Mouse (Mus musculus) erythroblast, embryonic 14.5 days (primary cell): ENCODE results near the gene Fam227a. TPM values are rescaled to one million over a fixed set of nuclear protein-coding genes. Genes with fewer than 3 reads are reported as not detected.
A peak's percentile ranks its signal among the peaks of the same experiment; 100 is the strongest.

Source experiments
- H3K27me3 ChIP-seq: 2 replicates; pipeline ENCODE4 v1.6.1; 2012; ENCODE audit warnings: inconsistent platforms; ENCODE audit not compliant: control insufficient read depth
- H3K36me3 ChIP-seq: 2 replicates; pipeline ENCODE4 v1.6.1; 2012; ENCODE audit warnings: mild to moderate bottlenecking, inconsistent platforms; ENCODE audit not compliant: control insufficient read depth
- H3K4me1 ChIP-seq: 2 replicates; pipeline ENCODE4 v1.6.1; 2012; ENCODE audit warnings: inconsistent platforms; ENCODE audit not compliant: control insufficient read depth
- H3K4me3 ChIP-seq: replicated peaks from 2 replicates; pipeline ENCODE3; 2012; ENCODE audit warnings: moderate library complexity, mild to moderate bottlenecking, inconsistent platforms
- H3K9me3 ChIP-seq: 2 replicates; pipeline ENCODE4 v1.6.1; 2012; ENCODE audit warnings: low read length, inconsistent platforms, mixed read lengths; ENCODE audit not compliant: control insufficient read depth
- GATA1 ChIP-seq: IDR thresholded peaks from 2 replicates; pipeline ENCODE4 v1.6.1; 2012; ENCODE audit warnings: low read length, inconsistent platforms, mixed read lengths
- TAL1 ChIP-seq: IDR thresholded peaks from 3 replicates; pipeline ENCODE4 v1.6.1; 2012; ENCODE audit warnings: low read length, inconsistent platforms, mixed read lengths
- polyA plus RNA-seq: library from polyadenylated mRNA; stranded (reverse); fragments of >175 nt; gene quantifications from 2 replicates; pipeline ENCODE4 v1.2.3, GENCODE M21; 2012

Fam227a gene
- polyA plus RNA-seq: not detected in 2 replicates

DNA sequence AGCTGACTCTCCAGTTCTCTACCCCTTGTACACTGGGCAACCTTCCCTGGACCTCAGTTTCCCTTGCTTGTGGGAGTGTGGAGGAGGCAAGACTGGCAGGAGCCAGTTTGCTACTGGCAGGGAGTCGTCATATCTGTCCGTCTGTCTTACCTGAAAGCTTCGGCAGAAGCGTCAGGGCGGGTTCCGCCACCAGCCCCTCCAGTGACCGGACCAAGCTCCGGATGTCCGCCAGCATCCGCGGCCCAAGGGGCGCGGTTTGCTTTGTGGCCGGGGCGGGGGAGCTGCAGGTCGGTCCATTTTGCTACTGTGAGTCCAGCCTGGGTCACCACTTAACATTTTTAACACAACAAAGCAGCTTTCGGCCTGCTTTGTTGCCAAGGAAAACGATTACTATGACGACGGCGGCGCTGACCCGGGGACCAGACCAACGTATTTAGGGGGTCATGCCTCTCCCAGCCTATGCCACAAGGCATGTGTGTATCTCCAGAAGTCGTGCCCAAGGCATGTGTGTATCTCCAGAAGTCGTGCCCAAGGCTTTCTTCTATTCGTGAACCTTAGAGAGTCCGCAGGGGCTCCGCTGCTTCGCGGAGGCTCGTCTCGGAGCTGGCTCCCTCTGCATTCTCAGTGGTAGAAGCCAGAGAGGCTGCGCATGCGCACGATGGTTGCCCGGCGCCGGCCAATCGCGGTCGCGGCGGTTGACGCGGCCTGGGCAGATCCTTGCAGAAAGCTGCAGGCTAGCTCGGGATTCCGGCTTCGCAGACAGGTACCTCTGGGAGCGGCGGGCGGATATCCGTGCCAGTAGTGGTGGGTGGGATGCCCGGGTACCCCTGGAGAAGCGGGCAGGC lies at the start of gene Fam227a, which contains the start of gene Cby1:
Gene Fam227a, minus strand, starts transcription at position 426 of the 845 bp plus-strand sequence.
Gene Cby1, plus strand, starts transcription at position 669 of the 845 bp plus-strand sequence.
- Histone ChIP-seq H3K27me3 (no peaks in the 10 kb centered on the region), H3K4me3 (peak within 1 kb of the TSS; percentile 83), H3K9me3 (peaks cover 4% of the 10 kb centered on the region), H3K4me1 (peaks cover 30% of the 10 kb centered on the region), H3K36me3 (peaks cover 17% of the 10 kb centered on the region)
- TF ChIP-seq TAL1 (no peak), GATA1 (no peak)

DNA sequence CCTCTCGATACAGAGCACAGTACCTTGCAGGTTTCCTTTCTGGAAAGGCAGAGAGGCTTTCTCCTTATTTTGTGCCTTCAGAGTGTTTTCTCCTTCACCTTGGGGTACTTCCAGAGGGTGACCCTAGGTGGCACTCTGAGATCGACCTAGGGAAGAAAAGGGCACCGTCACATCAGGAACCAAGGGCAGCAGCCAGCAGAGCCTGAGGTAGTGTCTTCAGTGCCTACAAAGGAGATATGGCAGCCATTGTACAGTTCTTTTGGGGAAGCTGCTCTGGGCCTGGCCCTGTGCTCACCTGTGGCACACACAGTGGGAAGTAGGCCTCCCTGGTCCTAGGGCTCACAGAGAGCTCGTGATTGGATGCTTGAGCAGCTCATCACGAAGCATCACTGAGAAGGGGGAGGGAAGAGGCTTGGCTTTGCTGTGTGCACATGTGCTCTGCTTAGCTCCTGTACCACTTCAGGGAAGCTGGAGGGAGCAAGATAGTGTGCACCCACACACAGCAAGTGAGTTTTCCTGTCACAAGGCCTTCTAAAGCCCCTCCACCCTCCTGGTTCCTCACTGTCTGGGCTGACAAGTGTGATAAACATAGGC lies 49.6 kb upstream of the Fam227a start:
- H3K4me3 ChIP-seq: no peak overlapping the region
- TF ChIP-seq TAL1 (no peak), GATA1 (no peak)
- H3K4me1 ChIP-seq: peaks cover 13% of the 10 kb centered on the region
- H3K36me3 ChIP-seq: peaks cover 75% of the 10 kb centered on the region
- H3K9me3 ChIP-seq: no peaks in the 10 kb centered on the region
- H3K27me3 ChIP-seq: no peaks in the 10 kb centered on the region

DNA sequence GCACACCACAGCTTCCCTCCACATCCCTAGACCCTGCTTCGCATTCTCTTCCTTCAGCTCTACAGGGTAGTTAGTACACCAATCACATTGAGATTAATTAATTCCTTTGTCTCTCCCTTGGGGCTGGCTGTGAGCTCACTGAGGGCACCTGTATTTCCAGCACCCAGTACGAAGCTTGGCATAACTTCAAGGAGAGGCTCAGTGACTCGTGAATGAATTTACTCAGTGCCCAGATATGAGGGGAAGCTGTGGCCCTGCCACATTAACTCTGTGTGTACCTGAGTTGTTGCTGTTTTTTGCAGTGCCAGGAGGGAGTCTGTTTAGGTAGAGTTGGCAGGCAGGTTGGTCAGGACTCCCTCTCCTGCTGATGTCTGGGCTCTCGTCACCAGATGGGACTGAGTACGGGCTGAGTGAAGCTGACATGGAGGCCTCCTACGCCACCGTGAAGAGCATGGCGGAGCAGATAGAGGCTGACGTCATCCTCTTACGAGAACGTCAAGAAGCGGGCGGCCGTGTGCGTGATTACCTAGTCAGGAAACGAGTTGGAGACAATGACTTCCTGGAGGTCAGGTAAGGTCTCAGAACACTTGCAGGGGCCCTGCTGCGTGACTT lies 48.0 kb upstream of the Fam227a start:
- H3K4me1 ChIP-seq: peaks cover 5% of the 10 kb centered on the region
- H3K36me3 ChIP-seq: peaks cover 59% of the 10 kb centered on the region
- no peak overlapping the region for H3K4me3 ChIP-seq
- TF ChIP-seq GATA1: no peak
- TF ChIP-seq TAL1: no peak
- H3K27me3 ChIP-seq: no peaks in the 10 kb centered on the region
- no peaks in the 10 kb centered on the region for H3K9me3 ChIP-seq

DNA sequence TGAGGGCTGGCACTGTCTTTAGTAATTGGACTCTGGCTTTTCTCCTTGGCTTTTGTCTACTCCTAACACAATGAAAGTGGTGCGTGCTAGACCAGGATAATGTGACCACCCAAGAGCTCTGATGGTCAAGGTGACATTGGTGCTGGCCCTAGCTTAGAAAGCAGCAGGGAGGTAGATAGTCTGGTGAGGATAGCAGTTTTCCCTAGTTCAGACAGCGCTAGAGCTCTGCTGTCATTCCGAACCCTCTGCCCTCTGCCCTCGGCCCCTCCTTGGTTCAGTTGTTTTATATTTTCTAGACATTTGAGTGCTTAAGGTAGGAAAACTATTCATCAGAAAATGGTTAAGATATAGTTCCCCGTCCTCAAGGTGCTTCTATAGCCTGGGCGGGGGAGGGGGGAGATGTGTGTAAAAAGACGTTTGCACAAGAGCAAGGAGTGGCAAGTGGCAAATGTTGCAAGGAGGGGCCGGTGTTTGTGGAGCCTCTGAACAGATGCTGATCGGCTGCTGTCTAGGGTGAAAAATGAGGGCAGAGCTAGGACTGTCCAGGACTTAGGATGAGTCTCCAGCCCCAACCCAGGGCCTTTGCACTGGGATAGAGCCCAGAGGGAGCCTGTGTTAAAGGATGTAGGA lies 38.9 kb upstream of the Fam227a start:
- H3K4me1 ChIP-seq: peaks cover 61% of the 10 kb centered on the region
- no peaks in the 10 kb centered on the region for H3K27me3 ChIP-seq
- H3K9me3 ChIP-seq: no peaks in the 10 kb centered on the region
- H3K4me3 ChIP-seq: no peak overlapping the region
- TF ChIP-seq TAL1 (no peak), GATA1 (no peak)
- peaks cover 67% of the 10 kb centered on the region for H3K36me3 ChIP-seq

DNA sequence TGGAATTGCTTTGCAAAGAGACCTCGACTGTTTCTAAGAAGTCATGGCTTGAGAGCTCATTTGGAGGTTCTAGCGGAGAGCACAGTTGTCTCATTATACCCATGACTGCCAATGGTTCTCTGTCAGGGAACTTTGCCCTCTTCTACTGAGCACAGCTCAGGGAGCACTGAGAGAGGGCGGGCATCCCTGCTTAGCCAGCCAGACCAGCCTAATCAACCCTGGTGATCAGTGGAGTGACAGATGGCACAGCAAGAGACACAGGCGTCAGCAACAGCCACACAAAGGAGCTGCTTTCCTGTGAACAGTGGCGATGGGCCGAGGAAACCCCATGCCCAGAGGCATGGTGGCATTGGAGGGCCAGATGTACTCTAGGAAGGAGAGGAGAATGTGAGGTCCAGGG lies 38.3 kb upstream of the Fam227a start:
- peaks cover 69% of the 10 kb centered on the region for H3K36me3 ChIP-seq
- H3K27me3 ChIP-seq: no peaks in the 10 kb centered on the region
- peaks cover 67% of the 10 kb centered on the region for H3K4me1 ChIP-seq
- no peak overlapping the region for H3K4me3 ChIP-seq
- H3K9me3 ChIP-seq: no peaks in the 10 kb centered on the region
- peak; percentile 69; the same call in 1 of the 2 replicates for TF ChIP-seq GATA1
- no peak for TF ChIP-seq TAL1

DNA sequence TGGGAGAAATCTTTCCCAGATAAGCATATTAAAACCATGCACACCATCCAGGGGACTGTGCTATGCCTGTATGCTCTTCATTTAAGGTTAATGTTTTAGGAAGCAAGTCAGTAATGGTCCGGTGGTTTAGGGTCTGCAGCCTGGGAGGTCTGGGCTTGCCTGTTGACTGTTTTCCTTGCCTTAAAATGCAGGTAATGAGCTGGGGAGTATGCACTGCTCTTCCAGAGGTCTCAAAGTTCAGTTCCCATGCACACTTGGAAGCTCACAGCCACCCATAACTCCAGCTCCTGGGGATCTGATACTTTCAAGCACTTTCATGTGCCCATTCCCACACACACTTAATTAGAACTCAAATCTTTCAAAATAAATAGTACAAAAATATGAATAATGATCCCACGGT lies 37.8 kb upstream of the Fam227a start:
- H3K36me3 ChIP-seq: peaks cover 71% of the 10 kb centered on the region
- H3K4me1 ChIP-seq: peaks cover 72% of the 10 kb centered on the region
- no peak overlapping the region for H3K4me3 ChIP-seq
- TF ChIP-seq GATA1: no peak
- no peak for TF ChIP-seq TAL1
- no peaks in the 10 kb centered on the region for H3K9me3 ChIP-seq
- H3K27me3 ChIP-seq: no peaks in the 10 kb centered on the region

DNA sequence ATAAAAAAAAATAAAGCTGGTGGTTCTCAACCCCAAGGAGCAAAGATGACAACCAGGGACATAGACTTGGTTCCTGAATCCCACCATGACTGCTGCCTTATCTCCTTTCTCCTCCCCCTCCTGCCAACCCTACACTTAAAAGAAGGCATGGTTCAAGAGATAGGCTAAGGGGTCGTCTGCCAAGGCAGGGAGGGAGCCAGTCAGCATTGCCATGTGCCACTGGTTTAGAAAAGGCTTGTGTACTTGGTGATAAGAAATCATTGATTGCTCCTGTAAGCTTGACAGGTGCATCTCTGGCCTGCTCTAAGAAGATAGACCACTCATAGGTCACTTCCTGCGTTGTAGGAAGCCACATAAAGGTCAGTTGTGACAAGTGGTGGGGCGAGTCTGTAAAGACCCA lies 36.8 kb upstream of the Fam227a start:
- H3K9me3 ChIP-seq: no peaks in the 10 kb centered on the region
- peaks cover 76% of the 10 kb centered on the region for H3K4me1 ChIP-seq
- H3K4me3 ChIP-seq: peak overlapping the region; percentile 89
- H3K27me3 ChIP-seq: no peaks in the 10 kb centered on the region
- H3K36me3 ChIP-seq: peaks cover 71% of the 10 kb centered on the region
- TF ChIP-seq TAL1 (peak; percentile 34; the same call in 2 of the 3 replicates), GATA1 (no peak)

DNA sequence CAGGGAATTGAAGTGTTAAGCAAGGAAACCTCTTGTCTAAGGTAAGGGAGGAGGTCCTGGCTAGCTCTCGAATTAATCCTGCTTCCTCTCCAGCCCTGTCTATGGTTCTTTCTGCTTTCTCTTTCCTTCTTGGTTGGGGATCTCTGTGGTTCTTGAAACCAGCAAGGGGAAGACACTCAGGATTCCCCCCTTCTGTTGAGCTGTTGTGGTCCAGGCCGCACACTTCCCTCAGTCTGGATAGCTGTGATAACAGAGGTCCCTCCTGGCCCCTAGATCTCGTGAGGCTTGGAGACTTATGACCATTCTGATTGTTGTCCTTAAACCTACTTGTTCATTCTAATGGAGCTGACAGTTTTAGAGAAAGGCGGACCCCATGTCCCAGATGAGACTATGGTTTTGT lies 35.8 kb upstream of the Fam227a start:
- Histone ChIP-seq H3K9me3 (no peaks in the 10 kb centered on the region), H3K4me3 (peak overlapping the region; percentile 89), H3K4me1 (peaks cover 83% of the 10 kb centered on the region), H3K27me3 (no peaks in the 10 kb centered on the region), H3K36me3 (peaks cover 69% of the 10 kb centered on the region)
- TF ChIP-seq GATA1 (peak; percentile 42), TAL1 (peak; percentile 66; the same call in 2 of the 3 replicates)

DNA sequence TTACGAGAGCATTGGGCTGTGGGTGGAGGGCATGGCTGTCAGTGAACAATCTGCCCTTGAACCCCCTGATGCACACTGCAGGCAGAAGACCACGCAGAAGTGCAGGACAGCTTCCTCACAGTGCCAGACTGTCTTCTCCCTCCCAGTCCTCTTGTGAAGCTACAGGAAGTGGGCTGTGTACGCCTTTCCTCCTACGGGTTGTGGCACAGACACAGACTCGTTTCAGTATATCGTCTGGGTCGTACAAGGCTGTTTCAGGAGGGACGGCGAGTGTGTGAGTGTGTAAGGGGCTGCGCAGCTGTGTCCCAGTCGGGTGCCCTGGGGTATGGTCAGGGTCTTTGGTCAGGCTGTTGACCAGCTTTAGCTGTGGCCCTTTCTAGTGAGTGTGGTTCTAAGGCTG lies 35.0 kb upstream of the Fam227a start:
- no peak for TF ChIP-seq TAL1
- TF ChIP-seq GATA1: no peak
- H3K9me3 ChIP-seq: no peaks in the 10 kb centered on the region
- no peaks in the 10 kb centered on the region for H3K27me3 ChIP-seq
- peak overlapping the region; percentile 89 for H3K4me3 ChIP-seq
- H3K4me1 ChIP-seq: peaks cover 86% of the 10 kb centered on the region
- peaks cover 62% of the 10 kb centered on the region for H3K36me3 ChIP-seq
